Mouse (Mus musculus): ENCODE measurements at regions not wholly inside any gene's neighbourhood (a gene's known extent, or its start where the extent isn't known, plus 50 kb on each side); places are given as distances from the start of the nearest gene placed in this dataset.

DNA sequence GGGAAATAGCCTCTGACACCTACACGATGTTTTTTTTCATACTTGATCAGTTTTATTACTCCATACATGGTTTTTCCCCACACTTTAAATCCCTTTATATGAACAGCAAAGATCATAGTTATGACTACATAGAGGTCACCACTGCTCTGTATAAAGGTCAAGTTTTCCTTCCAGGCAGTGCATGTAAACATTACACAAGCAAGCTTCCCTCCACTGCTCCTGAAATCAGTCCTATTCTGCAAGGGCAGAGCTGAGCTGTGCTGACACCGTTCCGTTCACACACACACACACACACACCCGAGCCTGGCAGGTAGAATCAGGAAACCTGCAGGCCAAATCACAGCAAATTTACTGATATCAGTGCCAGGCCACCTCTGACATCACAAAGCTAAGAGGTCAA, 74.1 kb upstream of the Mgmt start:
- no peak for DNase-seq
- Histone ChIP-seq H3K4me3 (replicated peaks; ENCODE audit: extremely low read depth, low read depth, low read length) (no peak overlapping the region), H3K4me1 (ENCODE audit: control insufficient read depth, insufficient read depth, low read length) (no peaks in the 10 kb centered on the region)
- TF ChIP-seq CTCF (IDR thresholded peaks at IDR 0.05; ENCODE audit: insufficient read depth, low read length) (no peak), POLR2A (IDR thresholded peaks at IDR 0.05; ENCODE audit: borderline replicate concordance, extremely low read depth, low read depth, low read length) (no peak)
- 50% methylated on average over 4 of the region's 4 CpGs for WGBS

GRCm38 (mm10) chr7:136825647-136826046, 68.8 kb upstream of the Mgmt start:
- Histone ChIP-seq H3K4me3 (replicated peaks; ENCODE audit: extremely low read depth, low read depth, low read length) (no peak overlapping the region), H3K4me1 (ENCODE audit: control insufficient read depth, insufficient read depth, low read length) (no peaks in the 10 kb centered on the region)
- TF ChIP-seq CTCF (IDR thresholded peaks at IDR 0.05; ENCODE audit: insufficient read depth, low read length), result no peak
- TF ChIP-seq POLR2A (IDR thresholded peaks at IDR 0.05; ENCODE audit: borderline replicate concordance, extremely low read depth, low read depth, low read length), result no peak
- 22% methylated on average over 16 of the region's 16 CpGs for WGBS
- DNase-seq, result no peak

DNA sequence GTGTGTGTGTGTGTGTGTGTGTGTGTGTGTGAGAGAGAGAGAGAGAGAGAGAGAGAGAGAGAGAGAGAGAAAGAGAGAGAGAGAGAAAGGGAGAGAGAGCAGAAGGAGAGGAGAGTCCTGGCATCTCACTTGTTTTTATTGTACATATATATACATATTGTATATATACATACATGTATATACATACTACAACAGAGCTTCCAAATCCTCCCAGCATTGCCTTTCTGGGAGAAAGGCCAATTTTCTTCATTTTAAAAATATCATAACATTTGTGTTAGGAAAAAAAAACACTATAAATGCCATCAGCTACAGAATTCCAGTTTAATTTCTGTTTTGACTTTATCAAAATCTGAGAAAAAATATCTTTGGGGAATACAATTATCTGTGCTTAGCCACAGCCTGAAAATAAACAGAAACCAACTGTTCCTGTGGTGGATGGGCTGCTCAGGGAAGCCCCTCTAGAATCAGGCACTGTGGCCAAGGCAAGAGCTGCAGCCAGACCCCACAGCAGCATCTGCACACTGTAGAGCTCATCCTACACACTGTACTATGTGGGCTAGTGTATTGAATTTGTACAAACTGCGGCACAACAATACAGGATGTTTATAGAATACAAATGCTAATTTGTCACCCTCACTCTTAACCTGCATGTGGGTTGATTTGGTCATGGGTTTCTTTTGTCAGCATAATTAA, 64.6 kb upstream of the Mgmt start:
- WGBS, result 35% methylated on average over 1 of the region's 1 CpGs
- H3K4me1 ChIP-seq (ENCODE audit: control insufficient read depth, insufficient read depth, low read length), result no peaks in the 10 kb centered on the region
- DNase-seq, result no peak
- TF ChIP-seq POLR2A (IDR thresholded peaks at IDR 0.05; ENCODE audit: borderline replicate concordance, extremely low read depth, low read depth, low read length), result no peak
- no peak for TF ChIP-seq CTCF (IDR thresholded peaks at IDR 0.05; ENCODE audit: insufficient read depth, low read length)
- no peak overlapping the region for H3K4me3 ChIP-seq (replicated peaks; ENCODE audit: extremely low read depth, low read depth, low read length)

DNA sequence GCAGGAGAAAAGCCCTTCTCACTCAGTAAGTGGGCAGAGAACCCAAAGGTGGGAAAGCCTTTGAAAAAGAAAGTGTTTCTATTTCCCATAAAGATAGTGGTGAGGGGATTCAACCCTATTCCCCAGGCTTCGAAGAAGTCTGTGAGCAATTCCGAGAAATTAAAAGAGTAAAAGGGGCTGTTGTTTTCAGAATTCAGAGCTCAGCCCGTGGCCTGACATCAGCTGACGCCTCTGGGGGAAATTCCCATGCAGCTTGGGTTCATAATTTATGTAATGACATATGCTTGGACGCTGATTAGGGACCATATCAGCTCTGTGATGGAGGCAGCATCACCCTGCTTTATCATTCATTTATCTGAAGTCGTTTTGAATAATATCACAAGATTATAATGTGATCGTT, 62.0 kb upstream of the Mgmt start:
- H3K4me1 ChIP-seq (ENCODE audit: control insufficient read depth, insufficient read depth, low read length), result no peaks in the 10 kb centered on the region
- TF ChIP-seq POLR2A (IDR thresholded peaks at IDR 0.05; ENCODE audit: borderline replicate concordance, extremely low read depth, low read depth, low read length), result no peak
- TF ChIP-seq CTCF (IDR thresholded peaks at IDR 0.05; ENCODE audit: insufficient read depth, low read length), result no peak
- 73% methylated on average over 7 of the region's 7 CpGs for WGBS
- DNase-seq, result no peak
- no peak overlapping the region for H3K4me3 ChIP-seq (replicated peaks; ENCODE audit: extremely low read depth, low read depth, low read length)

- Histone ChIP-seq H3K4me1 (ENCODE audit: control insufficient read depth, insufficient read depth, low read length) (no peaks in the 10 kb centered on the region), H3K4me3 (replicated peaks; ENCODE audit: extremely low read depth, low read depth, low read length) (no peak overlapping the region)
- TF ChIP-seq POLR2A (IDR thresholded peaks at IDR 0.05; ENCODE audit: borderline replicate concordance, extremely low read depth, low read depth, low read length), result no peak
- no peak for TF ChIP-seq CTCF (IDR thresholded peaks at IDR 0.05; ENCODE audit: insufficient read depth, low read length)
- WGBS, result 41% methylated on average over 5 of the region's 5 CpGs
- no peak for DNase-seq
These were observed 55.4 kb upstream of the Mgmt start for GRCm38 (mm10) chr7:136838971-136839370.

DNA sequence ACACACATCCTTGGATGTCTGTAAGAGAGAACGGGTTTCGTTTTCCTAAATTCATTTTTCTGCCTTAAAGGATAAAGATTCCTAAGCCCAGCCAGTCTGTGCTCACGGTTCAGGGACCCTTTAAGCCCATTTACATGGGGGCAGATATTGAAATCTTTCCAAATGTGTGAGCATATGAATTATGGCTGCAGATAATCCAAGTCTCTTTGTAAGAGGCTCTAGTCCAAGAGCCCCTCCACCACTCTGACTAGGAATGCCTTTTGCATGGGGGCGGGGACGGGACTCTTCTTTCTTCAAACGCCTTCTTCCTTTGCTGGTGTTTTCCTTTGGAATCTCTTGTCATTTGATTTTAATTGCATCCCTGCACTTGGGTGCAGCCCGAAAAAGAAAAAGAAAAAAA, 54.2 kb upstream of the Mgmt start:
- H3K4me3 ChIP-seq (replicated peaks; ENCODE audit: extremely low read depth, low read depth, low read length), result no peak overlapping the region
- no peak for DNase-seq
- no peak for TF ChIP-seq CTCF (IDR thresholded peaks at IDR 0.05; ENCODE audit: insufficient read depth, low read length)
- no peak for TF ChIP-seq POLR2A (IDR thresholded peaks at IDR 0.05; ENCODE audit: borderline replicate concordance, extremely low read depth, low read depth, low read length)
- 70% methylated on average over 7 of the region's 7 CpGs for WGBS
- no peaks in the 10 kb centered on the region for H3K4me1 ChIP-seq (ENCODE audit: control insufficient read depth, insufficient read depth, low read length)

DNA sequence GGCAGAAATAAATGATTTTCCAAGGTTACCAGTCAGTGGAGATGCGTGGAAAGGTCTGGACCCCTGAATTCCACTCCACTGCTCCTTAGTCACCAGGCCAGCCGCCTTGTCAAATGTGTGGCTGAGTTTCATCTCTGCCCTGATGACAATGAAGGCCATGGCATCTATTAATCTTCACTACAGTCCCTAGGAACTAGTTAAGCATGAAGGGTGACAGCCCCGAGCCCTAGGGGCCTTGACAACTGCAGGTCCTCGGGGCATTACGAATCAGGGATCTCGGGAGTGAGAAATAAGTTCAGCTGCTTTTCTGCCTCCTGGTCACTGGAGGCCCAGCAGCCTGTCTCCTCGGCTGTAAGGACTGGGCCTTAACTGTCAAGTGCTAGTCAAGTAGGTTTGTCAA, 51.7 kb upstream of the Mgmt start:
- no peak for TF ChIP-seq POLR2A (IDR thresholded peaks at IDR 0.05; ENCODE audit: borderline replicate concordance, extremely low read depth, low read depth, low read length)
- no peak for TF ChIP-seq CTCF (IDR thresholded peaks at IDR 0.05; ENCODE audit: insufficient read depth, low read length)
- DNase-seq, result no peak
- Histone ChIP-seq H3K4me1 (ENCODE audit: control insufficient read depth, insufficient read depth, low read length) (no peaks in the 10 kb centered on the region), H3K4me3 (replicated peaks; ENCODE audit: extremely low read depth, low read depth, low read length) (no peak overlapping the region)
- 78% methylated on average over 7 of the region's 7 CpGs for WGBS

GRCm38 (mm10) chr7:136844282-136844681, 50.1 kb upstream of the Mgmt start:
- no peak for DNase-seq
- TF ChIP-seq POLR2A (IDR thresholded peaks at IDR 0.05; ENCODE audit: borderline replicate concordance, extremely low read depth, low read depth, low read length), result no peak
- no peak for TF ChIP-seq CTCF (IDR thresholded peaks at IDR 0.05; ENCODE audit: insufficient read depth, low read length)
- Histone ChIP-seq H3K4me3 (replicated peaks; ENCODE audit: extremely low read depth, low read depth, low read length) (no peak overlapping the region), H3K4me1 (ENCODE audit: control insufficient read depth, insufficient read depth, low read length) (no peaks in the 10 kb centered on the region)
- 55% methylated on average over 5 of the region's 5 CpGs for WGBS

Measured in lung, adult 2 months (tissue).